Mouse (Mus musculus) stomach, embryonic 14.5 days (tissue): ENCODE data around the gene Cog6. TPM values are rescaled to one million over a fixed set of nuclear protein-coding genes. Genes with fewer than 3 reads are reported as not detected.
A peak's percentile ranks its signal among the peaks of the same experiment; 100 is the strongest.

Experiments used
- ATAC-seq: fragments of 200-750 bp; cut with Nextera tagmentation; 2 replicates; pipeline ENCODE4 v1.8.0; 2017; ENCODE audit warnings: low read depth, moderate TSS enrichment; ENCODE audit not compliant: insufficient number of reproducible peaks, insufficient read depth, low FRiP score
- H3K27ac ChIP-seq: fragments of 300-500 bp; sonication (generic); 2 replicates; pipeline ENCODE4 v1.5.1; 2014; ENCODE audit warnings: mild to moderate bottlenecking, low read length, moderate library complexity, mixed read lengths
- H3K27me3 ChIP-seq: fragments of 300-500 bp; sonication (generic); 2 replicates; pipeline ENCODE4 v1.6.1; 2014; ENCODE audit warnings: low read length, control low read depth, mixed read lengths; ENCODE audit not compliant: control insufficient read depth, insufficient read depth
- H3K36me3 ChIP-seq: fragments of 300-500 bp; sonication (generic); 2 replicates; pipeline ENCODE4 v1.6.1; 2014; ENCODE audit warnings: mild to moderate bottlenecking, control low read depth, low read length, moderate library complexity, mixed read lengths; ENCODE audit not compliant: control insufficient read depth, insufficient read depth
- H3K4me1 ChIP-seq: fragments of 300-500 bp; sonication (generic); 2 replicates; pipeline ENCODE4 v1.6.1; 2014; ENCODE audit warnings: low read length, control low read depth, mixed read lengths; ENCODE audit not compliant: control insufficient read depth, insufficient read depth
- H3K4me2 ChIP-seq: fragments of 300-500 bp; sonication (generic); replicated peaks from 2 replicates; pipeline ENCODE4 v1.6.1; 2014; ENCODE audit warnings: low read depth, low read length, control low read depth
- H3K4me3 ChIP-seq: fragments of 300-500 bp; sonication (generic); 2 replicates; pipeline ENCODE4 v1.5.1; 2014; ENCODE audit warnings: low read depth, low read length, control low read depth
- H3K9ac ChIP-seq: fragments of 300-500 bp; sonication (generic); replicated peaks from 2 replicates; pipeline ENCODE4 v1.6.1; 2014; ENCODE audit warnings: low read depth, mild to moderate bottlenecking, control low read depth, low read length, moderate library complexity, mixed read lengths
- H3K9me3 ChIP-seq: fragments of 300-500 bp; sonication (generic); 2 replicates; pipeline ENCODE4 v1.6.1; 2016; ENCODE audit warnings: low read depth, low read length, control low read depth; ENCODE audit not compliant: control insufficient read depth
- WGBS: fragments of 180-500 bp; shearing (Covaris S2); extraction: QIAGEN DNeasy Blood & Tissue Kit; methylation state at CpG from one replicate; pipeline ENCODE4 v1.1.7; 2014; 5-methylcytosine and 5-hydroxymethylcytosine counted together
- polyA plus RNA-seq: library from polyadenylated mRNA; unstranded; fragments of >200 nt; fragmentation: Nextera tagmentation; extraction: Ambion mirVana; gene quantifications from 2 replicates; pipeline ENCODE4 v1.2.1, GENCODE M21; 2014

Gene Cog6
- polyA plus RNA-seq, 1 experiment from 2014 or later = 51.1 TPM

DNA sequence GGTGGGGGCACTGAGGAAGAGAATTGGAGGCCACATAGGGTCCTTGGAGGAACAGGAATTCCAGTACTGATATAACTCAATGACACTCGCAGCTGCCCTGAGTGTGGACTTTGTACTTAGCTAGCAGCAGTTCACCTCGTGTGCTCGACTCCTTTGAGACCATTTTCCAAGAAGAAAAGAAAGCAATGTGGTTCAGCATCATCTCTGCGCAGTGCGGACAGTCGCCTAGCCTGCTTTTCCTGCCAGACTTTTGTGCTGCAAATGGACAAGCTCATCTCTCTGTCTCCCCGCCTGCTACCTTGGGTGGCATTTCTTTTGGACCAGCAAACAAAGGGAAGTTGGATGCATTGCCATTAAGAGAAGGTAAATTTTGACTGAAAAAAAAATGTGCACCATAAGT lies 52.8 kb downstream of the Cog6 start:
- Histone ChIP-seq H3K4me1 (no peaks in the 10 kb centered on the region), H3K4me2 (no peak overlapping the region), H3K9ac (no peak overlapping the region), H3K36me3 (no peaks in the 10 kb centered on the region), H3K4me3 (no peak overlapping the region), H3K9me3 (no peaks in the 10 kb centered on the region), H3K27ac (no peak overlapping the region), H3K27me3 (no peaks in the 10 kb centered on the region)
- WGBS = 71% methylated on average over 7 of the region's 7 CpGs
- ATAC-seq = no peak

DNA sequence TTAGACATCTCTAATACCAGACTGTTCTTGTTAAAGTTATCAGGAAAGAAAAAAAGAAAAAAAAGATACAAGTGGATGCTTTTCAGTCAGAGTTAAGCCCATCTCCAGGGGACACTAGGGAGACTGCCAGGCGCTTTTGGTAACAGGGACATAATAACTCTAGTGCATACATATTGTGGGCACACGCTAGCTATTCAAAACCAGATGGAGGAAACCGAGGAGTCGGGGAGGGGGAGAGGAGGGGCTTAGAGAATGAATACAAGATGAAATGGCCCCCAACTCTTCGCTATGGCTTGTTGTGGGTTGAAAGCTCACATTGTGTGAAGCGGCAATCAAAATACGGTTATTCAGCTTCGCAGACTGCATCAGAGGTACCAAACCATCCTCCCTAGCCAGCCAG lies 53.6 kb downstream of the Cog6 start:
- H3K27ac ChIP-seq = no peak overlapping the region
- no peak for ATAC-seq

DNA sequence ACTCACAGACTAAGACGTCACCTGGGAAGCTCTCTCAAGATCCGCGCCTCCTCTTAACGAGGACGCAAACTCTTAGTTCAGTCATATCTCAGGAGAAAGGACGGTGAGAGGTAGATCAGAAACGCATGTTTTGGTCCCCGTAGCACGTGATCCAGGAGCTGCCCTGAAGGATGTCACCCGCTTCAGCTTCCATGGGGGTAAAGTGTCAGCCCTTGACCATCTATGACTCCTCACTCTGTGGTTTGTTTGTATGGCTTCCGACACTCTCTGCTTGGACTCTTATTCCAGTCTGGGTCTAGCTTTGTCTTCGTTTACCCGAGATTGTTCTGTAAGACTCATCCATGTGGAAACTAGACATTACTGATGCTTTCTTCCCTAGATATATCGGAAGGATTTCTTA lies 54.6 kb downstream of the Cog6 start:
- Histone ChIP-seq H3K4me3 (no peak overlapping the region), H3K9me3 (no peaks in the 10 kb centered on the region), H3K4me1 (no peaks in the 10 kb centered on the region), H3K36me3 (no peaks in the 10 kb centered on the region), H3K27me3 (no peaks in the 10 kb centered on the region), H3K4me2 (no peak overlapping the region), H3K27ac (no peak overlapping the region), H3K9ac (no peak overlapping the region)
- no peak for ATAC-seq
- 93% methylated on average over 14 of the region's 14 CpGs for WGBS

More for the DNA sequence above, 53.6 kb downstream of the Cog6 start:
- no peak overlapping the region for H3K4me3 ChIP-seq
- H3K36me3 ChIP-seq = no peaks in the 10 kb centered on the region
- H3K27me3 ChIP-seq = no peaks in the 10 kb centered on the region
- 82% methylated on average over 8 of the region's 8 CpGs for WGBS
- no peak overlapping the region for H3K4me2 ChIP-seq
- H3K4me1 ChIP-seq = no peaks in the 10 kb centered on the region
- no peak overlapping the region for H3K9ac ChIP-seq
- no peaks in the 10 kb centered on the region for H3K9me3 ChIP-seq

DNA sequence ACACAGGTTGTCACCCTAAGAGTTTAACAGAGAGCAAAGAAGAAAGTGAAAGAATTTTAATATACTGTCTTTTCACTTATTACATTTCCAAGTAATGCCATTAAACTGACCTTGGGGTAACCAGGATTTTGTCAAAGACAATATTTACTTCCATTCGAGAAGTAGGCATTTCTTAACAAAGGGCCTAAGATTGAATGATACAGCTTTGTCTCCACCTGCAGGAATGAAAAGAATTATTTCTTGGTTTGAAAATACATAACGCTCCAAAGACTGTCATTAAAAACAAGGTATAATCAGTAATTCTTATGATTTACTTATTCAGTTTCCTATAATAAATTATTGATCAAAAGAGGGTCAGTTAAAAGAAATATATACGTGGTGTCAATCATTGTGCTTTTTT lies 55.4 kb downstream of the Cog6 start:
- Histone ChIP-seq H3K27ac (no peak overlapping the region), H3K36me3 (no peaks in the 10 kb centered on the region), H3K4me3 (no peak overlapping the region), H3K9ac (no peak overlapping the region), H3K27me3 (no peaks in the 10 kb centered on the region), H3K4me2 (no peak overlapping the region), H3K4me1 (no peaks in the 10 kb centered on the region), H3K9me3 (no peaks in the 10 kb centered on the region)
- WGBS = 67% methylated on average over 3 of the region's 3 CpGs
- no peak for ATAC-seq

DNA sequence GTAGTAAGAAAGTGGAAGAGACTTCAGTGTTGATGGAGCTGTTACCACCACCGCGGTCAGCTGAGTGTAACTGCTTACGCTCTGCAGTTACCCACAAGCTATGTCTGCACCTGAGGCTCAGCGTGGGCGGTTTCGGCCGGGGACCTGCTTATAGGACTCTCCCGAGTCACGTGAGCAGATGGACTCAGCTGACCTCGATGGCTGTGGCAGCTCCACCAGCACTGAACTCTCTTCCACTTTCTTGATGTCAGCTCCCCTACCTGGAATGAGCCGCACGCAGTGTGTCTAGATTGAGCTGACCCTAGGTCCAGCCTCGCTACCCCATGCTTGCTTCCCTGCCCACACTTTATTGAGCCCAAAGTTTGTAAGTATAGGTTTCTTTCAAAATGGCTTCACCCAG lies 56.1 kb downstream of the Cog6 start:
- Histone ChIP-seq H3K27ac (no peak overlapping the region), H3K27me3 (no peaks in the 10 kb centered on the region), H3K4me1 (no peaks in the 10 kb centered on the region), H3K36me3 (no peaks in the 10 kb centered on the region), H3K9me3 (no peaks in the 10 kb centered on the region), H3K4me3 (no peak overlapping the region), H3K9ac (no peak overlapping the region), H3K4me2 (no peak overlapping the region)
- WGBS = 92% methylated on average over 13 of the region's 13 CpGs
- ATAC-seq = no peak

DNA sequence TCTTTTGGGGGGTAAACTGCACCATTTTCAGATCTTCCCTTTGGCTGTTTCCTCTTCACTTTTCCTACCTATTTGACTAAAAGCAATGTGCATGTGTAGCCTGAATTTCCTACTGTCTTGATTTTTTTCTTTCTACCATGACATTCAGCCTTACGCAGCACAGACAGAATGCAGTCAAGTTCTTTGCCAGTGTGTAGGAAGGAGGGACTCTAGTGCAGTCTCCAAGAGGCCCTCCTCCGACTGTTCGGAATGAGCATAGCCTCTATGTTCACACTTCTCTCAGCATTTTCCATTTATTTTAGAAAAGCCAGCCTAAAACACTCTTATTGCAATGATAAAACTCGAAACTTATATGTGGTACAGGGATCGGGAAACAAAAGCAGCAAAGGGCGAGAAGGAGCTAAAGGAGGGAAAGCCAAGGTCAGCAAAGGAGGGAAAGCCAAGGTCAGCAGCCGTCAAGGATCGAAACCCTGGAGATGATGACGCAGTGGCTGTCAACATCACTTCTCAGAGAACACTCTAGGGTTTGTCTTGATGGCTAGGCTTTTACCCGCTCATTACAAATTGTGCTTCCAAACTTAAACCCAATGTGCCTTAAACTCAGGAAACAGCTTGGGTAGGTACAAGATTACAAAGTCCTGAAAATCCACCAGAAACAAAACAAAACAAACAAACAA lies 58.5 kb downstream of the Cog6 start:
- H3K27me3 ChIP-seq = no peaks in the 10 kb centered on the region
- no peak for ATAC-seq
- H3K9ac ChIP-seq = no peak overlapping the region
- H3K4me2 ChIP-seq = no peak overlapping the region
- H3K27ac ChIP-seq = no peak overlapping the region
- WGBS = 78% methylated on average over 10 of the region's 10 CpGs
- H3K36me3 ChIP-seq = no peaks in the 10 kb centered on the region
- H3K4me1 ChIP-seq = no peaks in the 10 kb centered on the region
- H3K9me3 ChIP-seq = no peaks in the 10 kb centered on the region
- H3K4me3 ChIP-seq = no peak overlapping the region

DNA sequence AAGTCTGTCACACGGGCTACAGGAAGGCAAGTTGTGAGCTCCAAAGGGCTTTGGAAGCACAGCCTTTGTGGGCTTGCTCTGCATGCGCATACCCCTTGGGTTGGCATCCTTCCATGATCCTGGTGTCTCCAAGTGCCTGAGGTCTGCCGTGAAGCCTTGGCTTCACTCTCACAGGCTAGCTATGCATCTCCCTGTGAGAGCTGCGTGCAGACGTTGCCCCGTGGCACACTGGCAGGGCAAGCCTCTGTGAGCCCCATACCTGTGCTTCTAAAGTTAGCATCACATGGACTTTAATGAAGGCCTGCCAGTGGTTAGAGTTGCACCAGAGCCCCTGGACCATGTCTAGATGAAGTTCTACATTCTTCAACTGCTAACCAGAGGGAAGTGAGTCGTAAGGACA lies 59.2 kb downstream of the Cog6 start:
- Histone ChIP-seq H3K9ac (no peak overlapping the region), H3K9me3 (no peaks in the 10 kb centered on the region), H3K36me3 (no peaks in the 10 kb centered on the region), H3K4me3 (no peak overlapping the region), H3K4me2 (no peak overlapping the region), H3K27me3 (no peaks in the 10 kb centered on the region), H3K27ac (no peak overlapping the region), H3K4me1 (no peaks in the 10 kb centered on the region)
- no peak for ATAC-seq
- WGBS = 95% methylated on average over 7 of the region's 7 CpGs

DNA sequence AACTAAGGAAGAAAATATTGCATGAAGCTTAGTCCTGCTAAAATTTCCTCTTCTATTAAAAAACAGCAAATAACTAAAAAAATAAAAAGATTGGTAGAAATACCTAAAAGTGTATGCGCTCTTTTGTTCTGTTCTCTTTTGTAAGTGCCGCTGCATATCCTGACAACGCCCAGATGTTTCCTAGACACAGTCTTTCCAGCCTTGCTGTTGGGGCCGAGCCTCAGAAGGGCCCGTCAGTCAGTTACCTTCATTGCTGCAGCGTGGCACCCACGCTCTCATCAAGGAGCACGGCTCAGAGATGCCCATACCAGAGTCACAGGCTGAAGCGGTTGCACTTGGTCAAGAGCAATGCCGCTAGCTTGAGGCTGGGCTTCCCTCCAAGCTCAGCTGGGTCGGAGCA lies 60.8 kb downstream of the Cog6 start:
- H3K36me3 ChIP-seq = no peaks in the 10 kb centered on the region
- H3K9me3 ChIP-seq = no peaks in the 10 kb centered on the region
- H3K4me3 ChIP-seq = no peak overlapping the region
- no peaks in the 10 kb centered on the region for H3K27me3 ChIP-seq
- no peak for ATAC-seq
- H3K27ac ChIP-seq = peak overlapping the region; percentile 39; the same call in 1 of the 2 replicates
- no peaks in the 10 kb centered on the region for H3K4me1 ChIP-seq
- H3K9ac ChIP-seq = no peak overlapping the region
- 74% methylated on average over 11 of the region's 11 CpGs for WGBS
- H3K4me2 ChIP-seq = no peak overlapping the region

DNA sequence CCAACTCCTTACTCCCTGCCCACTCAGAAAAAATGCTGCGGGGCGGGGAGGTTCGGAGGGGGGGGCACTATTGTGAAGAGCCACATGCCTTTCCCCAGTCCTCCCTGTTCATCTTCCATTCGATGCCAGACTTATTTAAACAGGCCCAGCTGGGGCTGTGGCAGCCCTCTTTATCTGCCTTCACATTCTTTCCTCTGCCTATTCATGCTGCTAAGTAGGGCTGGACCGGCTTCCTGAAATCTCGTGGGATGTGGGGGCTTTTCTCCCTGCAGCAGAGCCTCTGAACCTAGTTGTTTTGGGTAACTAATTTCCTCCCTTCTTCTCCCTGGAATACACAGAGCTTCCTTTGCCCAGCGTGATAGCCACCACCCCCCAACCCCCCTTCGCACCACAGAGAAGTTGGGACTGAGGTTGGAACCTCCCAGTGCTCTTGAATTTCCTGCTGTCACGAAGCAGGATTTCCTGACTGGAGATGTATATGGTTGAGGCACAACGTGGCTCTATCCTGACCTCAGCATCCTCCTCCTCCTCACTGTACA lies 61.5 kb downstream of the Cog6 start:
- Histone ChIP-seq H3K4me2 (no peak overlapping the region), H3K9ac (no peak overlapping the region), H3K27ac (peak overlapping the region; percentile 36; the same call in 1 of the 2 replicates), H3K9me3 (no peaks in the 10 kb centered on the region), H3K27me3 (no peaks in the 10 kb centered on the region), H3K36me3 (no peaks in the 10 kb centered on the region), H3K4me3 (no peak overlapping the region), H3K4me1 (no peaks in the 10 kb centered on the region)
- no peak; the same call in 1 of the 2 replicates for ATAC-seq
- WGBS = 15% methylated on average over 10 of the region's 10 CpGs
